Mouse (Mus musculus): ENCODE data around the gene Cisd1.

Gene Cisd1

GRCm38 (mm10) chr10:71328382-71328781 lies 16.4 kb downstream of the Cisd1 start:
- no peak for DNase-seq (ENCODE audit: low read depth in 1 of 2, low spot score in 2 of 2)

GRCm38 (mm10) chr10:71327386-71327785 lies 17.4 kb downstream of the Cisd1 start:
- no peak for DNase-seq (ENCODE audit: low read depth in 1 of 2, low spot score in 2 of 2)

- peak in 1 of 2 experiments; percentile 27 for DNase-seq (ENCODE audit: low read depth in 1 of 2, low spot score in 2 of 2)
These were observed 18.0 kb downstream of the Cisd1 start for GRCm38 (mm10) chr10:71326789-71327188.

GRCm38 (mm10) chr10:71326123-71326522 lies 18.6 kb downstream of the Cisd1 start:
- no peak for DNase-seq (ENCODE audit: low read depth in 1 of 2, low spot score in 2 of 2)

- DNase-seq (ENCODE audit: low read depth in 1 of 2, low spot score in 2 of 2), result no peak
These were observed 21.1 kb downstream of the Cisd1 start for GRCm38 (mm10) chr10:71323669-71324068.

GRCm38 (mm10) chr10:71316497-71316896 lies 28.3 kb downstream of the Cisd1 start:
- DNase-seq (ENCODE audit: low read depth in 1 of 2, low spot score in 2 of 2), result no peak

GRCm38 (mm10) chr10:71316056-71316455 lies 28.7 kb downstream of the Cisd1 start:
- DNase-seq (ENCODE audit: low read depth in 1 of 2, low spot score in 2 of 2), result no peak

GRCm38 (mm10) chr10:71314596-71314995 lies 30.2 kb downstream of the Cisd1 start:
- no peak for DNase-seq (ENCODE audit: low read depth in 1 of 2, low spot score in 2 of 2)

GRCm38 (mm10) chr10:71310288-71310687 lies 34.5 kb downstream of the Cisd1 start:
- DNase-seq (ENCODE audit: low read depth in 1 of 2, low spot score in 2 of 2), result no peak

- DNase-seq (ENCODE audit: low read depth in 1 of 2, low spot score in 2 of 2), result no peak
These were observed 36.6 kb downstream of the Cisd1 start for GRCm38 (mm10) chr10:71308199-71308598.

GRCm38 (mm10) chr10:71306759-71307158 lies 38.0 kb downstream of the Cisd1 start:
- no peak for DNase-seq (ENCODE audit: low read depth in 1 of 2, low spot score in 2 of 2)

GRCm38 (mm10) chr10:71306190-71306589 lies 38.6 kb downstream of the Cisd1 start:
- no peak for DNase-seq (ENCODE audit: low read depth in 1 of 2, low spot score in 2 of 2)

- DNase-seq (ENCODE audit: low read depth in 1 of 2, low spot score in 2 of 2), result no peak
These were observed 42.3 kb downstream of the Cisd1 start for GRCm38 (mm10) chr10:71302490-71302889.

GRCm38 (mm10) chr10:71300161-71300560 lies 44.6 kb downstream of the Cisd1 start:
- no peak for DNase-seq (ENCODE audit: low read depth in 1 of 2, low spot score in 2 of 2)

GRCm38 (mm10) chr10:71293245-71293644 lies 51.5 kb downstream of the Cisd1 start:
- no peak for DNase-seq (ENCODE audit: low read depth in 1 of 2, low spot score in 2 of 2)

GRCm38 (mm10) chr10:71292254-71292653 lies 52.5 kb downstream of the Cisd1 start:
- no peak for DNase-seq (ENCODE audit: low read depth in 1 of 2, low spot score in 2 of 2)

GRCm38 (mm10) chr10:71291801-71292200 lies 53.0 kb downstream of the Cisd1 start:
- DNase-seq (ENCODE audit: low read depth in 1 of 2, low spot score in 2 of 2), result no peak

GRCm38 (mm10) chr10:71291179-71291661 lies 53.5 kb downstream of the Cisd1 start:
- DNase-seq (ENCODE audit: low read depth in 1 of 2, low spot score in 2 of 2), result no peak

- peak; percentile 44 to 54 for DNase-seq (ENCODE audit: low read depth in 1 of 2, low spot score in 2 of 2)
These were observed 59.6 kb downstream of the Cisd1 start, which contains the start of gene Ube2d1 for GRCm38 (mm10) chr10:71285126-71285580. Ube2d1 (minus strand) TSS chr10:71285262.

GRCm38 (mm10) chr10:71284511-71285125 lies 60.1 kb downstream of the Cisd1 start:
- peak in 1 of 2 experiments; percentile 3 for DNase-seq (ENCODE audit: low read depth in 1 of 2, low spot score in 2 of 2)

GRCm38 (mm10) chr10:71284131-71284510 lies 60.6 kb downstream of the Cisd1 start:
- no peak for DNase-seq (ENCODE audit: low read depth in 1 of 2, low spot score in 2 of 2)
